Mouse (Mus musculus) adrenal gland, adult 8-10 months (tissue): Measurements from ENCODE around the gene Chmp5. TPM values are rescaled to one million over a fixed set of nuclear protein-coding genes. Genes with fewer than 3 reads are reported as not detected.

Source experiments
- DNase-seq: peaks from one replicate; pipeline ENCODE4 v3.0.0; 2022
- total RNA-seq, 4 experiments: library from RNA; stranded (reverse); gene quantifications; 2 replicates each; pipeline ENCODE4 v1.2.4; 2022

Chmp5 gene
- total RNA-seq, 4 experiments from 2014 or later: 97.2 to 108 (median 103) TPM

- peak; percentile 41 for DNase-seq
Observed at GRCm38 (mm10) chr4:40947565-40948159, 545 bp upstream of the Chmp5 start.

DNA sequence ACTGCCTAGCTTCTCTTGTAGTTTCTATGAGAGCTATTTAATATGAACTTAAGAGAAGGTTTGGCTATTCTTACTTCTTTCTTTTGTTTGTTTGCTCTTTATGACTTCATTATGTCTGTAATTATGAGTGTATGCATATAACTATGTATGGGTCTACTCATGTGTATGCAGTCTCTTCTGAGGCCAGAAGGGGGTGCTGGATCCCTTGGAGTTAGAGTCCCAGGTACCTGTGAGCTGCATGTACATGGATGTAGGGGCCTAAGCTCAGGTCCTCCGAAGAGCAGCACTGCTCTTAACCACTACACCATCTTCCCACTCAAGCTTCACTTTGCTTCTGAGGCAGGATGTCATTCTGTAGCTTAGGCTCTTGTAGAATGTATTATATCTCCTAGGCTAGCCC is 5.3 kb downstream of the Chmp5 start:
- no peak for DNase-seq

- DNase-seq: no peak
Observed at GRCm38 (mm10) chr4:40955942-40956341, 7.7 kb downstream of the Chmp5 start.

GRCm38 (mm10) chr4:40963536-40963935 is 15.3 kb downstream of the Chmp5 start:
- DNase-seq: no peak

DNA sequence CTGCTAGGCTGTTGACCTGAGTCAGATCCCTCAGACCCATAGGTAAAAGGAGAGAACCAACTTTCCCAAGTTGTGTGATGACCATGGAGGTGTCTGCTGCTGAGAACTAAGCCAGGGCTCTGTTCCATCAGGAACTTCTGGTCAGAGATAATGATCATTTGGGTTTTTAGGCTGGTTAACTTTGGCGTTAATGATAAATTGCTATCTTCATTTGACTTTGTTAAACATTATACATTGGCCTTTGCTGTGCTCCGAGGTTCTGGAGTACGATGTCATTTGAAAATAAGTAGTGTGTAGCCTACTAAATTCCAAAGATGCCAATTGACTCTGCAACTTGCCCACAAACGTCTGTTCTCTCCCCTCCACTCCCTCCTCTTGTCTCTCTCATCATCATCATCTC is 21.0 kb downstream of the Chmp5 start:
- DNase-seq: no peak

GRCm38 (mm10) chr4:40969781-40970591 is 21.8 kb downstream of the Chmp5 start:
- no peak for DNase-seq

- no peak for DNase-seq
Observed at GRCm38 (mm10) chr4:40970592-40970841, 22.3 kb downstream of the Chmp5 start.

- peak; percentile 95 for DNase-seq
Observed at GRCm38 (mm10) chr4:40970842-40971701, 22.9 kb downstream of the Chmp5 start, which contains the start of gene Nfx1. TSS of gene Nfx1 (plus strand) at chr4:40970906.

DNA sequence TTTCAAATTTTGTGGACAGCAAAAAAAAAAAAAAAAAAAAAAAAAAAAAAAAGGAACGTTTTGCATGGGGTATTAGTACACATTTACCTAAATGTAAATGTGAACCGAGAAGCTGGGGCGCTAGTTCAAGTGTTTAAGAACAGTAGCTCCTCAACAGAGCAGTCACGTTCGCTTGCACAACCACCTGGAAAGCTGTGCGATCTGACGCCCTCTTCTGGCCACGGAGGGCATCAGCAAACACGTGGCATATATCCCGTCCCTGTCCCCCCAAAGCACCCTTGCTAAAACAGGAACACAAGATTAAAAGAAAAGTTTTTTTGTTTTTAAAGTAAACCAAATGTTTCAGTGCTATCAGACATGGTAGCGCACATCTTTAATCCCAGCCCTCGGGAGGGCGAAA is 23.5 kb downstream of the Chmp5 start:
- no peak for DNase-seq

DNA sequence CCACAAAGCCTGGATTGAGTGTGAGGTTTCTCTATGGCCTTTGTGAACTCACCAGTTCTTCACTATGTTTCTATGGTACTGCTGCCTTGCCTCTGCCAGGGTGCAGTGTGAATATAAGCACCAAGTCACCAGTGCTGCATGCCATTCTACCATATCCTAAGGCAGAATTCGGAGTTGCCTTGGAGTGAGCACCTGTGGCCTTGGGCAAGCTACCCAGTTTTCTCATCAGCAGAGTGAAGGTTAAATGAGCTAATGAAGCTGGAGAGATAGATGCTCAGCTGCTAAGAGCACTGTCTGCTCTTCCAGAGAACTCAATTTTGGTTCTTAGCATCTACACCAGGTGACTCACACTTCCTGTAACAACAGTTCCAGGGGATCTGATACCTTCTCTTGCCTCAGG is 25.8 kb downstream of the Chmp5 start:
- DNase-seq: peak; percentile 69

DNA sequence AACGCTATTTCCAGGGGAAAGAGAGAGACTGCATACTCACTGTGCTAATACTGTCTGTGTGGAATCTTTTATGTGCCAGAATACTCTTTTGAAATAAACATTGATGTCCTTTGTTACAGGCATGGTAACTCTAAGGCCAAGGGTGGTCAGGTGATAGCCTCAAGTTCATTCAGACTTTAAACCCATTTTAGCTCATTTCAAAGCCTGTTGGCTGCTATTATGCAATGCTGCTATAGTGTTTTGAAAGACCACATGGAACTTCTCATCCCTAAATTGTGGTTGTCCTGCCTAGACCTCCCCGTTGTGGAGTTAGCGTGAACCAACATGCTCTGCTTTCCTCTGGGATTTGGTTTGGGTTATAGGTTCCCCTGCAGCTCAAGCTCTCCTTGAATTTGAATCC is 27.5 kb downstream of the Chmp5 start:
- no peak for DNase-seq

DNA sequence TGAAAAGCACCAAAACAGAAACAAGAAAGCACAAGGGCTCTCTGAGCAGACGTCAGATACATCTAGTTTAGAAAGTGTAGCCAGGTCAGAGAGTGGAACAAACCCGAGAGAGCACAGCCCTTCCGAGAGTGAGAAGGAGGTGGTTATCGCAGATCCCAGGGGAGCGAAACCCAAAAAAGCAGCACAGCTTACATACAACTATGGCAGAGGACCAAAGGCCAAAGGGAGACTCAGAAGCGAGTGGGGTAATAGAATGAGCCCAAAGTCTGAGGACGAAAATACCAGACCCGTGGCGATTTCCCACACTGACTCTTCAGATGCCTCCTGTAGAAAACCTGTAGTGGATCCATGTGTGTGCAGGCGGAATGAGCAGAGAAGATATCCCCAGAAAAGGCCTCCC is 28.4 kb downstream of the Chmp5 start:
- peak; percentile 27 for DNase-seq

DNA sequence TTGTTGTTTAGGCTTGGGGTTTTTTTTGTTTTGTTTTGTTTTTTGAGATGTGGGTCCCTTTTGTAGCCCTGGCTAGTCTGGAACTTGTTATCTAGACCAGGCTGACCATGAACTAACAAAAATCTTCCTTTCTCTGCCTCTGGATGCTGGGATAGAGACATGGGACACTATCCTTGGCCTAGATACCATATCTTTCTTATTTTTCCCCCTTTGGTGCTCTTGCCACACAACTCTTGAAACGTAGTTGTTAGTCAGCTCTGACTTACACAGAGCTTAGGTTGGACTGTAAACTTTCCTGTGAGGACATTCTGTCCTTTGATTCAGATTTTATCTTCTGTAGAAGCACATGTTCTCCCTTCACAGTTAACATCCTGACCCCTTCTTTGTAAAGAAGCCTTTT is 31.2 kb downstream of the Chmp5 start:
- DNase-seq: no peak

GRCm38 (mm10) chr4:40982486-40982885 is 34.3 kb downstream of the Chmp5 start:
- DNase-seq: no peak

DNA sequence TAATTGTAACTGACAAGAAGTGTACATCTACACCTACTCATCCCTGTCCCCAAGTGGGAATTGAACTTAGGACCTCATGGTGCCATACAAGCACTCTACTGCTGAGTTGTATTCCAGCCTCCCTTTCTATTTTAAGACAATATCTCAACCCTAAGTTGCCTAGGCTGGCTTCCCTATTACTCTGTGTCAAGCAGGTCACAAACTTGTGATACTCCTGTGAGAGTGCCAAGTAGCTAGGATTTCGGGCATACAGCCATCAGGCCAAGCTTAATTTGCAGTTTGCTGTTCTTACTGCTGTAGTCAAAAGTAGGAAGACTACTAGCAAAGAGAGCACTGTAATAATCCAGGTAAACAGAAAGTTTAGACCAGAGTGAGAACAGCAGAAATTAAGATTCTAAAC is 35.5 kb downstream of the Chmp5 start:
- DNase-seq: no peak

DNA sequence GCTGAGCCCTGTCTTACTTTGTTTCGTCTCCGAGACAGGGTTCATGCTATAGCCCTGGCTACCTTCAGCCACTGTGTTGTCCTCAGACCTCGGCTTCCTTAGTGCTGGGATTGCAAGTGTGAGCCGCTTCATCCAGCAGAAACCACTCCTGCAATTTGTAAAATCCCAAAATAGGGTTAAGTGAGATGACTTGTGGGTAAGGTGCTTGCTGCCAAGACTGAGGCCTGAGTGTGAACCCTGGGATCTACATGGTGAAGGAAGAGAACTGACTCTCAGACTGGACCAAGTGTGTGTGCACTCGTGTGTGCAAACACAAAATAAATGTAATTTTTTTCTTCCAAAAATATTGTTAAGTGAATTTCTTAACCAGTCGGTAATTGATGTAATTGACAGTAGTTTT is 41.4 kb downstream of the Chmp5 start:
- no peak for DNase-seq

DNA sequence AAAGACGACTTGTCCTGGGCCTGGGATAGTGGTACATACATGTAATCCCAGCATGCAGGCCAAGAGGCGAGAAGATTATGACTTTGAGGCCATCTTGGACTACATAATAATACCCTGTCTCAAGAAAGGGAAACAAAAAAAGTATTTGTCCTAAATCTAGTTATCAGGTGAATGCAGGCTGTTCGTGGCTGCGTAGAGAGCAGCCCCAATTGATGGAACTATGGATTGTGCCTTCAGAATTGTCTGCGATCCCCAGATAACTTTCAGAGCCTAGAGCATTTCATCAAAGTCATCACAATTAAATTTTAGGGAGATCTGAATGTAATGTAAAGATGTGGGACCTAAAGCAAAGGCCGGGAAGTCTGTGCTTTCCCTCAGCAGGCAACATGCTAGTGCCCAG is 48.1 kb downstream of the Chmp5 start:
- no peak for DNase-seq

GRCm38 (mm10) chr4:40997916-40998315 is 49.7 kb downstream of the Chmp5 start:
- DNase-seq: no peak

DNA sequence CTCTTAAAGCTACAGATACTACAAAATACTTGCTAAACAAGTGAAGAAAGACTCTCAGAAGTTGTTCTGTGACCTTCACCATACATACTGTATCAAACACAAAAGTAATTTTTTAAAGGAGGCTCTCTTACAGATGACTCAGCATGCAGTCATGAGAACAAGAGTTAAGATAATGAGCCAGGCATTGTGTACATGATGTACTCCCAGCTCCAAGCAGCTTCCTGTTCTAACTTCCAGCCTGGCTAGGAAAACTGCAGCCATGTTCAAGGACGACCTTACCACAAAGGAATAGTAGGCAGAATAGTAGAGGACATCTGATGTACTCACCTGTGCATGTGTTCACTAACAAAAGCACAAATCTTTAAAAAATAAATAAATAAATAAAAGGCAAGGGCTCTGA is 52.1 kb downstream of the Chmp5 start:
- no peak for DNase-seq

DNA sequence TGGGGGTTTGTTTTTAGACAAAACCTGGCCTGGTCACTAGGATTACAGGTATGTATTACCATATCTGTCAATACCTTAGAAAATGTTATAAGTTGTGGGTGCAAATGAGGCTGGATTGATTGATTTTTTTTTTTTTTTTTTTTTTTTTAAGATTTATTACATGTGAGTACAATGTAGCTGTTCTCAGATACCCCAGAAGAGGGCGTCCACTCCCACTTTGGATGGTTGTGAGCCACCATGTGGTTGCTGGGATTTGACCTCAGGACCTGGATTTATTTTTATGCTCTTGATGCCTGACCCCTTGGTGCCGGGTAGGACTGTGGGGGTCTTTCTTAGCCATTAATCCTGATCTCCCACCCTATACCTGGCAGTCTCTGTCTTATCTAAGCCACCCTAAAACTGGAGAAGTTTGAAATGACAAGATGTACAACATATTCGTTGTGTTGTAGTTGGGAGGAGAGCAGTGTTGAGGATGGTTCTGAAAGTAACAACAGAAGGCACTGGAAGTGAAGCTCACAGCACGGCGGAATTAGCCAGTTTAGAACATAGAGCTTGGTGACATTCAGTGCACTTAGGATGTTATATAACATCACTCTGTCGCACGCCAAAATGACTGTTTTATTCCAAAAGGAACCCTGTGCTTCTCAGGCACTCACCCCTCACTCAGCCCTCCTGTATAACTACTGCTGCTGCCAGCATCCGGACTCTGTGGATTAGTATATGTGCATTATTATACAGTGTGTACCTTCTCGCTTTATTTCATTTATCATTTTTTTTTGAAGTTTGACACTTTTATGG is 52.8 kb downstream of the Chmp5 start:
- DNase-seq: no peak

- no peak for DNase-seq
Observed at GRCm38 (mm10) chr4:41013351-41013750, 65.1 kb downstream of the Chmp5 start.
